Mouse (Mus musculus): ENCODE data around the gene Nrbp1. TPM values are rescaled to one million over a fixed set of nuclear protein-coding genes. Genes with fewer than 3 reads are reported as not detected.

Nrbp1 gene
- polyA plus RNA-seq, 1 experiment from 2014 or later, result 141 TPM

DNA sequence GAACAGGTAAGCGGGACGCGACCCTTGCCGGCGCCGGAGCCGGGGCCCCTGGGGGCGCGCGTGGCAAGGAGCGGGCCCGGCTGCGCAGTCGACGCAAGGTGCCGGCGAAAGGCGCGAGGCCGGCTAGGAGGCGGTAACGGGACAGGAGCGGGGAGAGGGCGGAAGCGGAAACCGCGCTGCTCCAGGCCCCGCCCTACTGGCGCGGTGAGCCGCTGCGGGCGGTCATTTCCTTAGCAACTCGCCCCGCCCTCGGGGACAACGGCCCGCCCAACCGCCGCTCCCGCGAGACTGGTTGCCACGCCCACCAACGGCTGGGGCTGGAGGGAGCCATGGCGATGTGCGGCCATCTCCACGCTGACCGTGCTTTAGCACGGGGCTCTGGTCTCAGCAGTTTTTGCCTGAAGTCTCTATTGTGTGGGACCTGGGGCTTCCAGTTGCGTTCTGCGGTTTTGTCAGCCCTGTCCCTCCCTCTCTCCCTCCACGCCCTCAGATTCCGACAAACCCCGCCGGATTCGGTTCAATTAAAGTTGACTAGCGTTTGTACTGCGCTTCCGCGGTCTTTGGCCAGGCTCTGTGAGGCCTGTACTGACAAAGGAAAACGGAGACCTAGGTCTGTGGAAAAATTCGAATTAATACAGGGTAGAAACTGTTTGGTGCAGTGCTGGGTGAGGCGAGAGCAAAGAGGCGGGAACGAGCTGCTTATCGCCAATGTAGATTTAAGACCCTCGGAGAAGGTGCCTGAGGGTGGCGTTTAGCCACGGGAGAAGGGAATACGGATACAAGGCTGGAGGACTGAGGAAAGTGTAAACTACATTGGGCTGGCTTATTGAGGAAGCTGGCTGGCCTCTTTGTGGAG is 20.0 kb upstream of the Nrbp1 start, which contains the start of gene Ppm1g:
Gene Ppm1g, minus strand, starts transcription at position 240 of the 856 bp plus-strand sequence.
- H3K9ac ChIP-seq (ENCODE audit: low read depth, low read length), result peak within 1 kb of the TSS; percentile 87
- no peaks in the 10 kb centered on the region for H3K9me3 ChIP-seq (ENCODE audit: control insufficient read depth, low read length)
- H3K4me1 ChIP-seq (replicated peaks; ENCODE audit: control insufficient read depth, insufficient read depth, low read length), result no peaks in the 10 kb centered on the region
- under 1% methylated on average over 57 of the region's 70 CpGs for WGBS
- H3K4me2 ChIP-seq (replicated peaks; ENCODE audit: low read depth, low read length), result peak within 1 kb of the TSS; percentile 70
- no peaks in the 10 kb centered on the region for H3K36me3 ChIP-seq (ENCODE audit: control insufficient read depth, insufficient read depth, low read length)
- H3K4me3 ChIP-seq (ENCODE audit: low read depth, low read length), result peak within 1 kb of the TSS; percentile 91
- DNase-seq (ENCODE audit: low spot score), result peak; percentile 99
- ATAC-seq (ENCODE audit: low FRiP score), result peak; percentile 97
- H3K27ac ChIP-seq (ENCODE audit: low read depth, low read length), result peak within 1 kb of the TSS; percentile 90
- no peaks in the 10 kb centered on the region for H3K27me3 ChIP-seq (ENCODE audit: control insufficient read depth, insufficient read depth, low read length)

DNA sequence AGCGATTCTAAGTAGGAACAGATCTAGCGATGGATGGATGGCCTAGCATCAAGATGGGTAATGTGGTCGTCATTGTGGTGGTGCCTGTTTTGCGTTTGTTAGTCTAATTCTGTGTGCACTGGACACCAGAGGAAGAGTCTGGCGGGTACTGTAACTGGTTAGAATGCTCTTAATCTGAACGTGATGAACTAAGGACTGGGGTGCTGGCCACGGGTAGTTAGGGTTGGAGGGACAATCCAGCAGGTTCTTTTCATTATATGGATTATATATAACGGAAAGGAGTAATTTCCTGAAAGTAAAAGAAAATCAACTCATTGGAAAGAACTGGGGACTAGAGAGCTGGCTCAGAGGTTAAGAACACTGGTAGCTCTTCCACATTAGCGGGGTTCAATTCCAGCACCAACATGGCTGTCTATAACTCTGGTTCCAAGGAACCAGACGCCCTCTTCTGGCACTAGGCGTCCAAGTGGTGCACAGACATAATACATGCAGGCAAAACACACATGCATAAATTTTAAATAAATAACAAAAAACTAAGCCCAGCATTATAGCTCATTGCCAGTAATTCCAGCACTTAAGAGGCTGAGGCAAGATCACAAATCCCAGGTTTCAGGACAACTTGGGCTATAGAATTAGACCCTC is 19.2 kb upstream of the Nrbp1 start:
- WGBS, result 17% methylated on average over 11 of the region's 11 CpGs
- Histone ChIP-seq H3K4me2 (replicated peaks; ENCODE audit: low read depth, low read length) (peak overlapping the region; percentile 70), H3K36me3 (ENCODE audit: control insufficient read depth, insufficient read depth, low read length) (no peaks in the 10 kb centered on the region), H3K9ac (ENCODE audit: low read depth, low read length) (peak overlapping the region; percentile 79), H3K27ac (ENCODE audit: low read depth, low read length) (peak overlapping the region; percentile 85), H3K9me3 (ENCODE audit: control insufficient read depth, low read length) (no peaks in the 10 kb centered on the region), H3K4me3 (ENCODE audit: low read depth, low read length) (peak overlapping the region; percentile 91), H3K27me3 (ENCODE audit: control insufficient read depth, insufficient read depth, low read length) (no peaks in the 10 kb centered on the region), H3K4me1 (replicated peaks; ENCODE audit: control insufficient read depth, insufficient read depth, low read length) (no peaks in the 10 kb centered on the region)
- peak; percentile 69 for DNase-seq (ENCODE audit: low spot score)
- ATAC-seq (ENCODE audit: low FRiP score), result no peak

DNA sequence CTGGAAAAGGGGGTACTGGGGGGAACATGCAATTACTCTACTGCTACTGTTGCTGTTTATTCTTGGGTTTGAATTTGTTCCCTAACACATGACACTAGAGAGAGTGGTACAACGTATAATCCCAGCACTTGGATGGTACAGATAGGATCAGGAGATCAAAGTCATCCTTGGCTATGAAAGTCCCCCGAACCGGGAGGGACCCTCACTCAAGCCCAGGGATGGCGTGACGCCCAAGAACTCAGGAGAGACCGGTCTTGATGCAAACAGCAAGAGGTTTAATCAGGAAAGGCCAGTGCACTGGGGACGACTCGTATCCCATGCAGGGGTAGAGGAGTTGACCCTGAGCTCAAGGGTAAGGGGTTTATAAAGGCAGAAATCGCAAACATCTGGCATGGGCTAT is 18.0 kb upstream of the Nrbp1 start:
- H3K27ac ChIP-seq (ENCODE audit: low read depth, low read length), result no peak overlapping the region
- no peaks in the 10 kb centered on the region for H3K9me3 ChIP-seq (ENCODE audit: control insufficient read depth, low read length)
- H3K4me1 ChIP-seq (replicated peaks; ENCODE audit: control insufficient read depth, insufficient read depth, low read length), result no peaks in the 10 kb centered on the region
- ATAC-seq (ENCODE audit: low FRiP score) (no peak), DNase-seq (ENCODE audit: low spot score) (no peak)
- 95% methylated on average over 9 of the region's 9 CpGs for WGBS
- H3K36me3 ChIP-seq (ENCODE audit: control insufficient read depth, insufficient read depth, low read length), result no peaks in the 10 kb centered on the region
- no peak overlapping the region for H3K4me2 ChIP-seq (replicated peaks; ENCODE audit: low read depth, low read length)
- H3K4me3 ChIP-seq (ENCODE audit: low read depth, low read length), result no peak overlapping the region
- H3K27me3 ChIP-seq (ENCODE audit: control insufficient read depth, insufficient read depth, low read length), result no peaks in the 10 kb centered on the region
- no peak overlapping the region for H3K9ac ChIP-seq (ENCODE audit: low read depth, low read length)

DNA sequence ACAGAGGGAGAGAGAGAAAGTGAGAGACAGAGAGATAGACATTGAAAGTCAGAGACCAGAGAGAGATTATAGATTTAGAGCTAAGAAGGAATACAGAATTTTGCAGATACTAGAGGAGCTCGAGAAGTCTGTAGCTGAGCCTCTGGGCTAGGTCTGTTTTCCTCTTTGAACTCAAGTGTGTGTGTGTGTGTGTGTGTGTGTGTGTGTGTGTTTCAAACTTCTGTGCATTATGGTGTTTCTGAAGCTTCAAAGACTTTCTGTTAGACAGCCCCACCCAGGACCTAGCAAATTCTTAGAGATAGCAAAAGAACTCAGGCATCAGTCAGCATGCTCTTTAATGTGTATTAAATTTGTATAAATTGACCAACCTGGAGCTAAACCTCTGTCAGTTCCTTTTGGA is 14.0 kb upstream of the Nrbp1 start:
- no peak overlapping the region for H3K4me2 ChIP-seq (replicated peaks; ENCODE audit: low read depth, low read length)
- WGBS, result 76% methylated on average over 1 of the region's 1 CpGs
- no peak for DNase-seq (ENCODE audit: low spot score)
- no peak overlapping the region for H3K4me3 ChIP-seq (ENCODE audit: low read depth, low read length)
- H3K9me3 ChIP-seq (ENCODE audit: control insufficient read depth, low read length), result no peaks in the 10 kb centered on the region
- H3K27me3 ChIP-seq (ENCODE audit: control insufficient read depth, insufficient read depth, low read length), result no peaks in the 10 kb centered on the region
- no peaks in the 10 kb centered on the region for H3K4me1 ChIP-seq (replicated peaks; ENCODE audit: control insufficient read depth, insufficient read depth, low read length)
- no peak overlapping the region for H3K27ac ChIP-seq (ENCODE audit: low read depth, low read length)
- ATAC-seq (ENCODE audit: low FRiP score), result no peak
- H3K36me3 ChIP-seq (ENCODE audit: control insufficient read depth, insufficient read depth, low read length), result no peaks in the 10 kb centered on the region
- H3K9ac ChIP-seq (ENCODE audit: low read depth, low read length), result no peak overlapping the region

DNA sequence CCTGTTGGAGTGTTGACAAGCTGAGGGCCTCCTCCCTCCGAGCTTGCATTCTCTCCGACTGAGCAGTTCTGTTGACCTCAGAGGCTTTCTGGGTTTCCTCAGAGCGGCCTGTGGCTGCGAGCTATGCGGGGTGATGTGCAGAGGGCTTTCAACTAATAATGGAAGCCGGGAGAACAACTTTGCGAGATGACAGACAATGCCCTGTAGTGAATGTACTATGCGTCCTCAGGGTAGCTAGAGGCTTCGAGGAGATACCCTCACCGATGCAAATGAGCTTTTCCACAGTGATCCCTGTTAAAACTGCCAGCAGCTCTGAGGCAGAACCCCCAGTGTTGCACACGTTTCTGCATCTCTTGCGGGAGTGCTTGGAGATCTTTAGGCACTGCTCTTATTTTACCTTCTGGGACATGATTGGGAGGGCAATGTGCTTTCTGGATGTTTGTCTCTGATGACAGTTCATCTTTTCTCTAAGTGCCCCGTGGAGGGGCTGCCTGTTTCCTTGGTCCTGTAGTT is 914 bp downstream of the Nrbp1 start:
- Histone ChIP-seq H3K4me3 (ENCODE audit: low read depth, low read length) (peak overlapping the region; percentile 92), H3K36me3 (ENCODE audit: control insufficient read depth, insufficient read depth, low read length) (no peaks in the 10 kb centered on the region; the same call in 1 of the 2 replicates), H3K27me3 (ENCODE audit: control insufficient read depth, insufficient read depth, low read length) (no peaks in the 10 kb centered on the region), H3K9ac (ENCODE audit: low read depth, low read length) (peak overlapping the region; percentile 92), H3K27ac (ENCODE audit: low read depth, low read length) (peak overlapping the region; percentile 97), H3K9me3 (ENCODE audit: control insufficient read depth, low read length) (no peaks in the 10 kb centered on the region), H3K4me1 (replicated peaks; ENCODE audit: control insufficient read depth, insufficient read depth, low read length) (peaks cover 5% of the 10 kb centered on the region; the same call in 1 of the 2 replicates), H3K4me2 (replicated peaks; ENCODE audit: low read depth, low read length) (peak overlapping the region; percentile 78)
- ATAC-seq (ENCODE audit: low FRiP score) (no peak), DNase-seq (ENCODE audit: low spot score) (no peak)
- under 1% methylated on average over 13 of the region's 13 CpGs for WGBS

DNA sequence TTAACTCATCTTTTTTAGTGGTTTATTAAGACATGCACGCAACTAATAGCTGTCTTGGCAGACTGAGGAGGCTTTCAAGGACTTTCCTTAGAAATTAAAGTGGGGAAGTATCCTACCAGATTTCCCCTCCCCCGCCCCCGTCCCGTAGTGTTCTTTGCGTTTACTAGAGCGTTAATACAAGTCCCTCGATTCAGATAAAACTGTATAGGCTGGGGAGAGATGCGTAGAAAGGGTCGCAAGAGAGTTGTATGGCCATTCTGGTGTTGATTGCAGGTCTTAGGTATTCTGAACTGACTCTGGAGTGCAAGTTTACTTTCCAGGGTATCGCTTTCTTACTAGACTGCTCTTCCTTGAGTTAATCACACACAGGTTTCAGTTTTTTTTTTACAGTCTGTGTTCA is 1.5 kb downstream of the Nrbp1 start:
- Histone ChIP-seq H3K36me3 (ENCODE audit: control insufficient read depth, insufficient read depth, low read length) (no peaks in the 10 kb centered on the region; the same call in 1 of the 2 replicates), H3K27ac (ENCODE audit: low read depth, low read length) (no peak overlapping the region), H3K9ac (ENCODE audit: low read depth, low read length) (peak overlapping the region; percentile 92; the same call in 1 of the 2 replicates), H3K27me3 (ENCODE audit: control insufficient read depth, insufficient read depth, low read length) (no peaks in the 10 kb centered on the region), H3K4me1 (replicated peaks; ENCODE audit: control insufficient read depth, insufficient read depth, low read length) (peaks cover 5% of the 10 kb centered on the region; the same call in 1 of the 2 replicates), H3K4me2 (replicated peaks; ENCODE audit: low read depth, low read length) (peak overlapping the region; percentile 78), H3K4me3 (ENCODE audit: low read depth, low read length) (peak overlapping the region; percentile 92), H3K9me3 (ENCODE audit: control insufficient read depth, low read length) (no peaks in the 10 kb centered on the region)
- no peak for ATAC-seq (ENCODE audit: low FRiP score)
- no peak for DNase-seq (ENCODE audit: low spot score)
- WGBS, result 25% methylated on average over 10 of the region's 10 CpGs

DNA sequence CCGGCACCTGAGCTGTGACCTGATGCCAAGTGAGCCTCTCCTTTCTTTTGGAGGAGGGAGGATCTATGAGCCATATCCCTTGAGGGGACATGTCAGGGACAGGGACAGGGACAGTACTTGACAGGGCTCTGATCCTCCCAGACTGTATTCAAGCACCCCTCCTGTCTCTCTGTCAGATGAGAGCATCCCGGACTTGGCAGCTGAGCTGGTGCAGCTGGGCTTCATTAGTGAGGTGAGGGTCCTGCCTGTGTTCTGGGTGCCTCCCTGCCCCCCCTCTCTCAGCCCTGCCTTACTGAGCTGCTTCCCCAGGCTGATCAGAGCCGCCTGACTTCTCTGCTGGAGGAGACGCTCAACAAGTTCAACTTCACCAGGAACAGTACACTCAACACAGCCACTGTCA is 10.1 kb downstream of the Nrbp1 start:
- Histone ChIP-seq H3K9me3 (ENCODE audit: control insufficient read depth, low read length) (no peaks in the 10 kb centered on the region), H3K27me3 (ENCODE audit: control insufficient read depth, insufficient read depth, low read length) (peaks cover 2% of the 10 kb centered on the region; the same call in 1 of the 2 replicates), H3K36me3 (ENCODE audit: control insufficient read depth, insufficient read depth, low read length) (peaks cover 12% of the 10 kb centered on the region), H3K4me3 (ENCODE audit: low read depth, low read length) (no peak overlapping the region), H3K4me1 (replicated peaks; ENCODE audit: control insufficient read depth, insufficient read depth, low read length) (peaks cover 7% of the 10 kb centered on the region), H3K9ac (ENCODE audit: low read depth, low read length) (no peak overlapping the region), H3K4me2 (replicated peaks; ENCODE audit: low read depth, low read length) (no peak overlapping the region), H3K27ac (ENCODE audit: low read depth, low read length) (0 out of 2 replicates have a peak overlapping the region, but pooled peaks have one; percentile 9)
- WGBS, result 67% methylated on average over 4 of the region's 4 CpGs
- DNase-seq (ENCODE audit: low spot score) (peak; percentile 25), ATAC-seq (ENCODE audit: low FRiP score) (no peak)

DNA sequence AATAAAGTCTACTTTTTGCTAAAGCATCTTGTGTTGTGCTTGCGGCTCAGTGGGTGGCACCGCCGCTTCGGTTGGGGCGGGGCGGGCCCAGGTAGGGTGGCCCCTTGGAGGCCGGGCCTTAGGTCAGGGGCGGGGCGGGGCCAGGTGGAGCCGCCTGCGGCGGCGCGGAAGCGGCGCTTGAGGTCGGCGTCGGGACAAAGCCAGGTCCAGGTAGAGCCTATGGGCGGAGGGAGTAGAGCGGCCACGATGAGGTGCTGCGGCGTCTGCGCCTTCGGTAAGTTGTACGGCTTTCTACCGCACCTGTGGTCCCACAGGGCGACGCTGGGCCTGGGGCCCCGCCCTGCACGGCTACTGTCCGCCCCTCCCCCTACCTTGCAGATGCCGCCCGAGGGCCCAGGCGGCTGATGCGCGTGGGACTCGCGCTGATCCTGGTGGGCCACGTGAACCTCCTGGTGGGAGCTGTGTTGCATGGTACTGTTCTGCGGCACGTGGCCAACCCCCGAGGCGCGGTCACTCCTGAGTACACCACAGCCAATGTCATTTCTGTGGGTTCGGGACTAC is 11.0 kb downstream of the Nrbp1 start, which contains the start of gene Krtcap3:
Gene Krtcap3, plus strand, starts transcription at position 151 of the 561 bp plus-strand sequence.
- peaks cover 12% of the 10 kb centered on the region for H3K36me3 ChIP-seq (ENCODE audit: control insufficient read depth, insufficient read depth, low read length)

More for the DNA sequence above, 11.0 kb downstream of the Nrbp1 start, which contains the start of gene Krtcap3:
- peaks cover 7% of the 10 kb centered on the region for H3K4me1 ChIP-seq (replicated peaks; ENCODE audit: control insufficient read depth, insufficient read depth, low read length)
- peak; percentile 46 for DNase-seq (ENCODE audit: low spot score)
- 0 out of 2 replicates have a peak within 1 kb of the TSS, but pooled peaks have one; percentile 9 for H3K27ac ChIP-seq (ENCODE audit: low read depth, low read length)
- no peaks in the 10 kb centered on the region for H3K9me3 ChIP-seq (ENCODE audit: control insufficient read depth, low read length)
- peak; percentile 61 for ATAC-seq (ENCODE audit: low FRiP score)
- H3K27me3 ChIP-seq (ENCODE audit: control insufficient read depth, insufficient read depth, low read length), result peaks cover 2% of the 10 kb centered on the region; the same call in 1 of the 2 replicates
- H3K9ac ChIP-seq (ENCODE audit: low read depth, low read length), result peak within 1 kb of the TSS; percentile 2; the same call in 1 of the 2 replicates
- H3K4me3 ChIP-seq (ENCODE audit: low read depth, low read length), result no peak within 1 kb of the TSS
- H3K4me2 ChIP-seq (replicated peaks; ENCODE audit: low read depth, low read length), result peak within 1 kb of the TSS; percentile 14; the same call in 1 of the 2 replicates
- 16% methylated on average over 44 of the region's 47 CpGs for WGBS

Measured in hindbrain, embryonic 11.5 days (tissue).